Mouse (Mus musculus): ENCODE results near the gene Rbm28. TPM values are rescaled to one million over a fixed set of nuclear protein-coding genes. Genes with fewer than 3 reads are reported as not detected.

Rbm28 gene
- total RNA-seq (2021), result 10 to 100 TPM; 33.7 to 43.6 TPM
- long read RNA-seq, full-length matches to known transcripts, result 4 of 12 reads
- long read RNA-seq, partial matches to known transcripts, result 6 of 12 reads
- long read RNA-seq, other reads (novel, unspliced or antisense), result 2 of 12 reads

- DNase-seq (ENCODE audit: low spot score in 2 of 2), result peak; percentile 84 to 91
Measured at GRCm38 (mm10) chr6:29164314-29165244, at the start of gene Rbm28. Gene Rbm28, minus strand, starts transcription at chr6:29165006.

DNA sequence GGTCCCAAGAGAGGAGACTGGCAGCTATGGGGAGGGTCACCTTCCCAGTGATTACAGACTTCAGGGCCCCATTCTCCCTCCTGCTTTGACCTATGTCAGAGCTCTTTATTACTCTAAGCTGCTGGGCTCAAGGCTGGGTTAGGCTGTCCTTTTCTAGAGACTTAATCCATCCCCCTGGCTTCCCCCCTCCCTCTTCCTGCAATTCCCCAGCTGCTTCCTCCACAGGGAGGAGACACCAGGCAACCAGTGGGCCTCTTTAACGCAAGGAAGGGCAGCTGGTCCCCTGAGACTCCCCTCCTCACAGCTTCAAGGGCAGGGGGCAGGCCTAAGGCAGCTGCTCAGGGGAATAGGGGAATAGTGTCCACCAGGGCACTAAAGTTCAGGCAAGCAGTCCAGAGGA, 49.4 kb upstream of the Rbm28 start:
- no peak for DNase-seq (ENCODE audit: low spot score in 2 of 2)

DNA sequence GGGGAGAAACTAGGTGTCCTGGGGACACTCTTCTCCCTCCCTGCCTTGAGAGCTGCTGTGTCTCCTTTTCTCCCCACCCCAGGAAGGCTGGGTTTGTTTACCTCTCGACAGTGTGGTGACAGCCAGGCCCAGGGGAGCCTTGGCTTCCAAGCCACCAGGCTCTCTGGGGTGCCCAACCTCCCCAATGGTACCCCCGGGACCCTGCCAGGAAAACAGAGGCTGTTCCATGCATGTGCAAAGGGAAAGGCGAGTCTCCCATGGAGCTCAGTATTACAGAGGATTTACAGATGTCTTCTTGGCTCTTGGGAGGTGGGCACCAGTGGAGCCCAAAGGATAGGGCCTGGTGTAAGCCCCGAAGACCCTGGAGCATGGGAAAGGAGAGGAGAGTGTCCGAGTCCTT, 48.6 kb upstream of the Rbm28 start:
- DNase-seq (ENCODE audit: low spot score in 2 of 2), result no peak

- peak; percentile 67 to 75 for DNase-seq (ENCODE audit: low spot score in 2 of 2)
Measured at GRCm38 (mm10) chr6:29211806-29212492, 47.1 kb upstream of the Rbm28 start.

DNA sequence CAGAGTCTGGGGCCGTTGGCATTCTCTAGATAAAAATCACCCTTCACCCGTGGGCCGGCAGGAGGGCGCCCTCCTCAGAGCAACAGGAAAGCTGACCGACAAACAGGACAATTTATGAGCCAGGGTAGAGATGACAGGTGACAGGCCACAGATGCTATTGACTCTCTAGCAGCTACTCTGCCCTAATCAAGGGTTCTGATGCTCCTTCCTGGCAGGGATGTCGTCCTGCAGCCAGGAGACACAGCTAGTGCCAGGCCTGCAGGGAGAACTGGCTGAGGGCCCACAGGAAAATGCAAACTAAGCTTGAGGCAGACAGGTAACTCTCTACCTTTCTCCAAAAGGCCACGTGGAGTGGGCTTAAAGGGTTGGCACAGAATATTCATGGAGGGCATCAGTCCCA, 46.3 kb upstream of the Rbm28 start:
- DNase-seq (ENCODE audit: low spot score in 2 of 2), result no peak

- DNase-seq (ENCODE audit: low spot score in 2 of 2), result no peak
Measured at GRCm38 (mm10) chr6:29210231-29210936, 45.6 kb upstream of the Rbm28 start.

- DNase-seq (ENCODE audit: low spot score in 2 of 2), result no peak
Measured at GRCm38 (mm10) chr6:29208178-29208577, 43.4 kb upstream of the Rbm28 start.

DNA sequence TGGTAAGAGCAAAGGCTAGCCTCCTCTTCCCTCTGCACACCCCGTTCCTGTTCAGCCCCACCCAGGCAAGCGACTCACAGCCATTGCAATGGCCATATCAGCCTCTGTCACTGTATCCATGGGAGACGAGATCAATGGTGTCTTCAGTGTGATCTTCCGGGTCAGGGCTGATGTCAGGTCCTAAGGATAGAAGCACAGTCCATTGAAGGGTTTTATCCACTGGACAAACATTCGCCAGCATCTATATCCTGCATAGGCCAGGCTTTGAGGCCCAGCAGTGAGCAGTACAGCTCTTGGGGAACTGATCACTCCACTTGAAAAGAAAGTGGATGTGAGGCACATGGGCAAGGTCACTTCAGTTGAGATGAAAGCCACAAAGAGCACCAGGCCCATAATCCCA, 42.2 kb upstream of the Rbm28 start:
- DNase-seq (ENCODE audit: low spot score in 2 of 2), result no peak

DNA sequence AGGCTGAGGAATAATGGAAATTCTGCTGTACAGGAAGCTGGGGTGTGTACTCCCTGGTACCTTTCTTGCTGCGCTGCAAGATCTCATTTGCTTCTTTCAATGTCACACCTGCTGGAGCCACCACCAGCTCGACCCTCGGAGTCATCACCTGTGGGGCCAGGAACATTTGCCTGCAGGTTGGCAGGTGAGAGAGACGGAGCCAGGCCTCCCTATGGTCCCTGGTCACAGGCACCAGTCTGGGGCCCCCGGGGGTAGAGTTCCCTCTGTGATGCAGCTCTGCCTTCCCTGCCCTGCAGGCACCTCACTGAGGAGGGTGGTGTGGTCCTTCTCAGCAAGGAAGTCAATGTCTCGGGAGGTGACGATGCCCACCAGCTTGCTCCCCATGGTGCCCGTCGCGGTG, 41.2 kb upstream of the Rbm28 start:
- DNase-seq (ENCODE audit: low spot score in 2 of 2), result no peak

DNA sequence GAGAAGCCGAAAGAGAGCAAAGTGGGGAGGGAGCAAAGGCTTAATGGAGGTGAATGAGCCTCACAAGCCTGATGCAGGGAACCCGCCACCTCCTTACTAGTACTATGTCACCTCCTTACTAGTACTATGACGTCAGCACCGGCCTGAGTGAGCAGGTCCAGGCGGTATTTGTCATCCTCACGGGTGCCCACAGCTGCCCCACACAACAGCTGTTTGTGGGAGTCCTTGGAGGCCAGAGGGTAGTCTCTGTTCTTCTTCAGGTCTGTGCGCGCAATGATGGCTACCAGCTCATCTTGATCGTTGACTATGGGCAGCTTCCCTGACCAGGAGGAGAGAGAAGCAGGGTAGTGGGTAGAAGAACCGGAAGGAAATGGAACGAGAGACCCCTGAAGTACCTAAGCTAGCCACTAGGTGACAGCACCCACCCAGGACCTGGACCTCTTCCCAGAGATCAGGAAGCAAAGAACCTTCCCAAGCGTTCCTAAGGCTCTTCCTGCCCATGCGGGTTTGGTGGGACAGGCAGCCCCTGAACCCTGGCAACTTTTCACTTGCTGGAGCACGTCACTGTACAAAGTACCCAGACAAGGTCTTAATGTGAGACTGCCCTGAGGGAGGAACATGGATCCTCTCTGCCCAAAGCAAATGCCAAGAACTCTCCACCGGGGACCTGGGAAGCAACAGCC, 40.3 kb upstream of the Rbm28 start:
- DNase-seq (ENCODE audit: low spot score in 2 of 2), result peak; percentile 76 to 79

DNA sequence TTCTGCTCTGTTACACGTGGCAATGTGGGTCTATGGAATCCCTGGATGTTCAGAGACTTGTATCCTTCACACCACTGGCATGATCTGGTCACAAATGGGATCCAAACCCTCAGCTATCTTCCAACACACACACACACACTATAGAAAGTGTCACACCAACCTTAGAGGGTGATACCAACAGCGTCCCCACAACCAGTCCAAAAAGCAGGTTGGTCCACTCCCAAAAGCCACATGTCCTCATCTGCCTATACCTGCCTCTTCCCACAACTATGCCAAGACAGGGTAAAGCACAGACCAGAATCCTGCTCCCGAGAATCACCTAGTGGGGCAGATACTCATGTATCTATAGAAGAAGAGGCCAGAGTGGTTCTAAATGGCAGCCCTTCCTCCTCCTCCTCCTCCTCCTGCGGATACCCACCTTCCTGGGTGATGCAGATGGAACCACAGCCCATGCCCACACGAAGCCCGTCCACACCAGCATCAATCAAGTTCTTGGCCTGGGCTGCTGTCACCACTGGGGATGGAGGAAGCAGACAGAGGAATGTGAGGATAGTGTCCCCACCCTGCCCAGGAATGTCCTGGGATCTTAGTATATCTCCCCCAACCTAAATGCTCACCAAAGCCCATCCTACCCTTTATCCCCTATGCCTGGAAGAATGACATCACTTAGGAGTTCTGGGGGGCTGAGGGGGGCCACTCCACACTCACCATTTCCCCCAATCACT, 39.2 kb upstream of the Rbm28 start:
- no peak for DNase-seq (ENCODE audit: low spot score in 2 of 2)

DNA sequence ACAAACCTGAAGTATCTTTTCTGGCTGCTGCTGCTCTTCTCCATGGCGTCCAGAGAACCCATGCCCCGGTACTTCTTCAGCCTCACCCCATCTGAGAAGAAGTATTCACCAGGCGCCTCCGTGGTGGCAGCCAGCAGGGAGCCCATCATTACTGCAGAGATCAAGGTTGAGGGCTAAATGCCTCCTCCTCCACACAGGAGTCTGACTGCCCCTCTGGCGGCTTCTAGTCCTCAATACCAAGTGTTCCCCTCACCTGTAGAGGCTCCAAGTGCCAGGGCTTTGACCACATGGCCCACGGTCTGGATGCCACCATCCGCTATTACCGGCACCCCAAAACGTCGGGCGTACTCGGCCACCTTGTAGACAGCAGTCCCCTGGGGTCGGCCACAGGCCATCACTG, 38.3 kb upstream of the Rbm28 start:
- no peak for DNase-seq (ENCODE audit: low spot score in 2 of 2)

- DNase-seq (ENCODE audit: low spot score in 2 of 2), result no peak
Measured at GRCm38 (mm10) chr6:29201988-29202387, 37.2 kb upstream of the Rbm28 start.

DNA sequence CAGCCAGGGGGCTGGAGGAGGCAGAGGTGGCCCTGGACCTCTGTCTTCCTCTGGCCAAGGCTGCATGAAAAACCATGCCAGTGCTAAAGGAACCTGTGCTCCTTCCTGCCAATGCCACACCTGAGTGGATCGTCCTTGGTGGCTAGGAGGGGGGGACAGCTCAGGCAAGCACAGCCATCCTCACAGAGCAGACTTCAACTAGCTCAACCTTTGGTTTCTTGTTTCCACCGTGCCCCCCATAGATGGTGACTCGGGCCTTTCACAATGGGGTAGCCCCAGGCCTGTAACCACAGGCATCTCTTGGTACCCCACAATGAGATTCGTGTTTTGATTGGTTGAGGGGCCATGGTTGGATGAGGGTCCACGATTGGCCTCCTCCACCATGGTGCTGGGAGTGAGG, 36.5 kb upstream of the Rbm28 start:
- no peak for DNase-seq (ENCODE audit: low spot score in 2 of 2)

DNA sequence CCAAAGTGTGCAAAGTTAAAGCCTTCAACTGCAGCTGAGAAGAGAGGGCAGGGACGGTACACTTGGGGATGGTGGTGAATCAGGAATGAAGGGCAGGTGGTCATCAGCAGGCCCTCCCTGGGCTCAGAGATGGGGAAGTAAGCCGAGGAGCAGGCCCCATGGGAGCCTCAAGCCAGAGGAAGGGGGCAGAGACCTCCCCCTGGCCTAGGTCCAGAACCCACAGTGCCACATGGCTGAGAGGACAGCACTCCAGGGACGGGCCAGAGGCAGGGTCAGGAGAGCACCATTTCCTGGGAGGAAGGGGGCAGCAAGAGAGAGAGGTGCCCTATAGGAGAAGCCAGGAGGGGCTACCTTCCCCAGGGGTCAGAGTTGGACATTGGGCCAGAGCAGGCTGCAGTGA, 35.7 kb upstream of the Rbm28 start:
- peak in 1 of 2 experiments; percentile 27 for DNase-seq (ENCODE audit: low spot score in 2 of 2)

- peak in 1 of 2 experiments; percentile 12 for DNase-seq (ENCODE audit: low spot score in 2 of 2)
Measured at GRCm38 (mm10) chr6:29199223-29199855, 34.5 kb upstream of the Rbm28 start.

DNA sequence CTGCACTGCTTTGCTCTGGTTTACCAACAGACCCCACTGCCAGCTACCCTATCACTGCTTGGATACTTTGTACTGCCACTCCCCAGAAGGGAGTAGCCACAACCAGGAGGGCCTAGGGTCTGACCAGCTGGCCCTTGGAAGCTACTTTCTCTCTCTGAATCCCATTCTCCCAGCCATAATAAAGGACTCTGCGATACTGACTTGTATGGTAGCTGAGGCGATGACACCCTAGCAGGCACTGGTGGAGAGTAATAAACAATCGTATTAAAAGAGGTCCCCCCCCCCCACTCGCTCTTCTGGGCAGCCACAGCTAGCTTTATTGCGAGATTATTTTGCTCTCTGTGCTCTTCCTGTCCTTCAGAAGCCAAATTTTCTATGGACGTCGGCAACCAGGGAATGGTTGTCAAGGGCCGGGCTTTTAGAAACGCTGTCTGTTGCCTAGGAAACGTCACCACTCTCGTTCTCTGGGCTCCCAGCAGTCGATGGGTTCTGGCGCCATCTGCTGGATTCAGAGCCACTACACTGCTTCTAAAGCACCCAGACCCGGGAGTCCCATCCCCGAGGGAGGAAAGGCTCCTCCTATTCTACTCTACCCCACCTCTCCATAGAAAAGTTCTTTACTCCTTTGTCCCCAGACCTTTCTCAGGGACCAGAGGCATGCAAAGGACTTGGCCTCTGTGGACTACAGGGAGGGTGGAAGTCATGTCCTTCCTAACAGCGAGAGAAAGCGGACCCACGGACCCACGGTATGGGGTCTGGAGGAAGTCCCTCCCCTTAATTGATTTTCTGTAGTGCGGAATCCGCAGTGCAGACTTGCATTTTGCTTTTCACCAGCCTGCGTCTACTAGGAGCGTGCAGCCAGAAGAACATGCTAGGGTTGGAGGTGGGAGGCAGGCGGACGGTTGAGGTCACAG, 33.8 kb upstream of the Rbm28 start:
- DNase-seq (ENCODE audit: low spot score in 2 of 2), result peak; percentile 94 to 96

DNA sequence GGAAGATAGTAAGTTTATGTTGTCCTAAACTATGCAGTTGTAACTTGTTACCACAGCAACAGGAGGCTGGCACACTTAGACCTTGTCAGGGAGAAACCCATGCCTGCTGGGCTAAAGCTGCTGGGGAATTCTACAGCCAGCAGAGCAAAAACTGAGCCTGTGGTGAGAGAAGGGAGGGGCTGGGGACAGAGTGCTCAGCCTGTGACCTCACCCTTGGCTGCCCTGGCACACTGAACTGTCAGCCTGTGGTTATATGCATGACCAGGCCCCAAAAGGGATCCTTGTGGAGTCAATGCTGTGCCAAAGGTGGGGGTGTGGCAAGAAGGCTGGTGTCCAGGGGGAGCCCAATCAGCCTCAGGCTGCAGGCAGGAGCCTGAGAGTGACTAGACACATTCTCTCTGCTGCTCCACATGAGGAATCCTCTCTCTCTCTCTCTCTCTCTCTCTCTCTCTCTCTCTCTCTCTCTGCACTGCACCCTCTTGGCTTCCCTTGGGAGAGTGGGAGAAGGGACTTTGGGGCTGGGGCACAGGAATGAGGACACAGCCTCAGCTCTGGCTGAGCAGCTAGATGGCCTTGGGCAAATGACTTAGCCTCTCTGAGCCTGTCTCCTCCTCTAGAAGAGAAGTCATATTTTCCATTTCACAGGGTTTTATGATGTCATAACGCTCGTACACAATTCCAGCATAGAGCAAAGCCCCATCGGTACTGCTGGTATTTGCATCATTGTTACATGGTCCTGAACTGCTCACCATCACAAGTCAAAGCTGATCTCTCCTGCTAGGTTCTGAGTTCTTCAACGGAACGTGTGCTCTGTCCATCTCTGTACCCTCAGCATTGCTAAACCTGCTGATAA, 31.3 kb upstream of the Rbm28 start:
- DNase-seq (ENCODE audit: low spot score in 2 of 2), result peak in 1 of 2 experiments; percentile 9

Measured in layer of hippocampus, postnatal 10 days (tissue).